Mouse (Mus musculus) stomach, postnatal 0 days (tissue): ENCODE results near the gene Sbds.

Experiments used
- CTCF ChIP-seq: IDR thresholded peaks from 2 replicates; pipeline ENCODE4 v1.5.1; 2016; ENCODE audit warnings: antibody characterized with exemption, low read depth, mild to moderate bottlenecking, moderate library complexity
- EP300 ChIP-seq: optimal IDR thresholded peaks from 2 replicates; pipeline ENCODE3; 2016; ENCODE audit warnings: antibody characterized with exemption

GRCm38 (mm10) chr5:130275509-130275908 is 20.2 kb upstream of the Sbds start:
- TF ChIP-seq CTCF = peak; percentile 84
- TF ChIP-seq EP300 = no peak
